Mouse (Mus musculus): ENCODE data around the gene Zbtb38. TPM values are rescaled to one million over a fixed set of nuclear protein-coding genes. Genes with fewer than 3 reads are reported as not detected.

Zbtb38 gene
- 10 to 100 TPM; 28.4 to 42.2 TPM for polyA plus RNA-seq (2017; shearing (Covaris generic))

DNA sequence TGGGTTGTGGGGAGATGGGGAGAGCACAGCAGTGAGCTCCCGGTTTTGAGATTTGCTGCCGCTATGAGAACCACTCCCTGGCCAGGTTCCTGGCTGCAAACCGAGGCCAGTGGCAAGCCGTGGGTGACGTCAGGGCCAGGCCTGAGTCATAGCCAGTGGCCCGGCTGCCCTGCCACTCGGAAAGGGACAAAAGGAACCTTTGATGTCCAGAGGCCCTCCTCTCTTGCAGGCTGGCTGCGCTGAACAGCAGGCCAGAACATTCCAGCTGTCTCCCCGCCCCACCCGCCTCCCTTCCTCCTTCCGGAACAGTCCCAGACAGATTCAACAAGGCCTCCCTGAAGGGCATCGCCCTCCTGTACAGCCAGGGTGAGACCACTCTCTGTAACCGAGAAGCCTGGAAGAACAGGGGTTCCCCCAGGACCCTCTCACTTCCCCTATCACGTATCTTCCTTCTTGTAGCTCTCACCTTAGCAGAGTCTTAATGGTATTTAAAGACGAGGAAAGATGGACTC, at the start of gene Zbtb38:
Zbtb38 (minus strand) TSS at position 229 of the 512 bp plus-strand sequence.

Other genes starting within 250 kb of the Zbtb38 start
- not detected for gene Gm28729, start 227.6 kb downstream of the Zbtb38 start, polyA plus RNA-seq (2017; shearing (Covaris generic))
- 10 to 100 TPM; 37.5 to 62.3 TPM for gene Rasa2, start 121.2 kb downstream of the Zbtb38 start, polyA plus RNA-seq (2017; shearing (Covaris generic))
- gene Pxylp1, start 139.8 kb upstream of the Zbtb38 start, polyA plus RNA-seq (2017; shearing (Covaris generic)): 10 to 100 TPM in 1 of 2 experiments, 1 to 10 TPM in 1; 8.3 to 11.9 TPM

All from activated CD4-positive, CD25-positive, alpha-beta regulatory T cell (primary cell).